Mouse (Mus musculus): ENCODE data around the gene Gja3.

Gene Gja3

DNA sequence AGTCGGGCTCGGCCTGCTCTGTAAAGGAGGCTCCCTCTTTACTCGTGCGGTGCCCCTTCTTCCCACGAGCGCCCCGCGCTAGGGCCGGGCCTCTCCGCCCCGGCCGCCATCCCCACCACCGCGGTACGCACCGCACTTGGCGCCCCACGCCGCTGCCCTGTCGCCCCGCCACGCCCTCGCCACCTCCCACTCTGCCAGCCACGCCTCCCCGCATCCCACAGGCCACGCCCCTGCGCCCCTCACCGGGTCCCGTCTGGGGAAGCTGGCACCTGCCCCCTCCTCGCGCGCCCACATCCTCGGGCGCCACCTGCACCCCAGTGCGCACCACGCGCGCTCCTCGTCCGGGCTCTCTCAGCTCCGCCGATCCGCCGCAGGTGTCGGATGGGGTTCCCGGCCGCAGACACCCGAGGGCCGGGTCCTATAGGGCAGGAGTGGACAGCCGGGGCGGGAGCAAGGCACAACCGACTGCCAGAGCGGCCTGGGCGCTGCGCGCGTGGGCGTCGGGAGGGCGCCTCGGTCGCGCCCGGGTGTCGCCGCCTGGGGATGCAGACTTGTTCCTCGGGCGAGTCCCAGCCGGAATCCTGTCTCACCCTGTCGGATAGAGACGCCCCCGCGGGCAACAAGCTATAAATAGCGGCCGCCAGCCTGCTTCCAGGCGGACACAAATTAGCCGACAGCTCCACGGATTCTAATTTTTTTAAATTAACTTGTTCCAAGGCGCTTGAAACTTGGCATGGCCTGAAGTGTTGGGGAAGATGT lies at the start of gene Gja3:
TSS of gene Gja3 (minus strand) at position 538 of the 759 bp plus-strand sequence.
- peak; percentile 58 for DNase-seq

DNA sequence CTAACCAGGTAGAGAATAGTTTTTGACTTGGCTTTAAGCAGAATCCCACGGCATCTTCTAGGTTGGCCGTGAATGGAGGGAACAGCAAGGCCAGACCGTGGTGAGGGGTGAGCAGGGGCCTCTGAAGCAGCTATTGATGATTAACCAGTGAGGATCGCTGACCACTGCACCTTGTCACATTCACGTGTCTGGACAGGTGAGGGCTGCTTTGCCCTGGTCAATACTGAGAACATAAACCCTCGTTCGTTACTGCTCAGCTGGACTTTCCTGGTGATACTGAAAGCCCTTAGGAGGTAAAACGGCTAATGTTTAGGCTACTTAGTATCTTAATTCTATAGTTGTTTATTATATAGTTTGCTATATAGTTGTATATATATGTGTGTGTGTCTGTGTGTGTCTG lies 49.2 kb upstream of the Gja3 start:
- DNase-seq = peak; percentile 56

DNA sequence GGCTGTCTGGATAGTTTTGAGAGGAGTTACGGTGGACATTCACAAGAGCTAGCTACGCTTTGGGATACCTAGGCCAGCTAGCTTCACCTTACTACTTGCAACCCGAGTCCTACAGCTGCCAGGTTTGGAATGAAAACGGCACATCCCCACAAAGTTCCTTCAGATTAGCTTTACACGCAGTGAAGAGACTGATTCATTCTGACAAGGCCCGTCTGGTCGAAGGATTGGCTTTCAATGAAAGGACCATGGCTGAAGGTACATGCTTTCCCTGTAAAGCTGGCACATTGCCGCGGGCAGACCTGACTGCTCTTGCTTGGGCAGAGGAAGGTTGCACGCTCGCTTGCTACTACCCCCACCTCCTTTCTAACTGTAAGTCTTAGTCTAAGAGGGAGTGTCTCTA lies 47.8 kb upstream of the Gja3 start:
- no peak for DNase-seq

DNA sequence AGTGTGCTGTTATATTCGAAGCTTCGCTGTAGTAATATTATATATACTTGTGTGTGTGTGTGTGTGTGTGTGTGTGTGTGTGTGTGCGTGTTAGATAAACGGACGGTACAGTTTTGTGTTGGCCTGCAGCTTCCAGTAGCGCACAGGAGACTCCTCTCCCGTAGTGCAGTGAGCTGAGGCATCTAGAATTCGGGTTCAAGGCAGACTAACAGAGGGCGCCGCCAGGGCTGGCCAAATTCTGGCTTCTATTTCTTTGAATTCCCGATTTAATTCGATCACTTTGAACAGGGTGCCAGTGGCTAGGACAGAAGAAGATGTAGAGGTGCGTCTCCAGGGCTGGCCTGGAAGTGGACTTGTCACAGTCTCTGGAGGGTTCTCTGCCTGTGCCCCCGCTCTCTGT lies 47.2 kb upstream of the Gja3 start:
- no peak for DNase-seq

DNA sequence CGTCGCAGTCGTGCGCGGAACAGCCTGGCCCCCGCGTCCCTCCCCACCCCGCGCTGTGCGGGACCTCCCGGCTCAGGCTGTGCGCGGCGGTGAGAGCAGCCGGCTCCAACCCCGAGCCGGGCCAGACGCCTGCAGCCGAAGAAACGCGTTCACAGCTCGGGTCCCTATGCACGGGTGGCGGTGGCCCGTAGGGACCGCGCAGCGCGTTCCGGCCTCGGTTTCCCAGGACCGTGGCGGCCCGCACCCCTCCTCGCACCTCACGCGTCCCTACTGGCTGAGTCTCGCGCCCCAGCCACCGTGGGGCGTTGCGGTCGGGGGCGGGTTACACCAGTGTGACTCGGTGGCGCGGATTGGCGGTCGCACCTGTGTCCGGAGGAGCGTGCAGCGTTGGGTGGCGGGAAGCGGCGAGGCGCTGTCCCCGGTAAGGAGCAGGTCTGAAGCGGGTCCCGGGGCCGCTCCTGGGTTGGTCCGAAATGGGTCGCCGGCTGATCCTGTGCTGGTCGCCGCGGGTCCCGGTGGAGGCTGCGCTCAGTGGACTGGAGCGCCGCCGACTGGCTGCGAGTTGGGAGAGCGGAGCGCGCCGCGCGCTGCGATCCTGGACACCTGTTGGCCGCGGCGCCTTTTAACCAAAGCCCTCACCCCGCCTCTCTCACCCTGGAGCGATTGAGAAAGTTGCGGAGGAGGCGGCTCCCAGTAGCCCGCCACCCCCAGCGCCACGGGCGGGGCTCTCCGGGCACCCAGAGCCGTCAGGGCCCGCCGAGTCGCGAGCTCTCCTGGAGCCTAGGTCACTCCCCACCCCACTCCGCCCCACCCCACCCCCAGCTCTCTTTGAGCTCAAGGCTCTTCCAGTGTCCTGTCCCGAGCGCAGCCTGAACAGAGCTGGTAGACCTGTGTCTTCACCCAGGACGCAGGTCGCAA lies 46.5 kb upstream of the Gja3 start, which contains the start of gene Gjb2:
TSS of gene Gjb2 (minus strand) at position 597 of the 918 bp plus-strand sequence.
- DNase-seq = peak; percentile 74

DNA sequence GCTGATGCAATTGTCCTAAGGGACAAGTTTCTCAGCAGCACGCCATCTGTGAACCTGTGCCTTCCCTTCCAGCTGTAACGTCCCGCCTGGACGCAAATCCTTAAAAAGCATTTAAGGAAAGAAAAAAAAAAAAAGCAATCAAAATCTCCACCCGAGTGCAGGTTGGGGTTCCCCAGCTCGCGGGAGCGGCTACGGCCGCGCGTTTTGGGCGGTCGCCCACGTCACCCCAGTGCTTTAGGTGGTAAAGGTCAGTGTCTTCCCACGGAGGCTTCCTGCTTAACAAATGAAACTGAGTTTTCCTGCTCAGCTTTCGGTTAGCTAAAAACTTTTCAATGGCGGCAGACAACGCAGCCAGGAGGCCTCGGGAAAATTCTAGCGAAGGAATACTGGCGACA lies 45.8 kb upstream of the Gja3 start:
- DNase-seq = no peak

DNA sequence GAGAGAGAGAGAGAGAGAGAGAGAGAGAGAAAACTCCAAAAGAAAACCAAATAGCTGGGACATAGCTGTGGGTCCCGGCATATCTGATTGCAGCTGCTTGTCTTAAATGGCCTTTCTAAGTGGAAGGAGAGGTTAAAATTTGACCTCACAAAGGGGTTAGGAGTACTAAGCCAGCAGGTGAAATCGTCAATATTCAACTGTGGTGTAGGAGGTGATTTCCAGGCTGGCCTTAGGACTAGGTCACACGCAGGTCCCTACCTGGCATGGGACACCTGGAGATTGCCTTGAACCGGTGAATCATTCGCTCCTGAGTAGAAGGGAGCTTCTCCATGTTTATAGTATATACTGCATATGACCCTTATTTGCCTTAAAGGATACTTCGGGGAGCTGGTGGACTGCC lies 45.2 kb upstream of the Gja3 start:
- DNase-seq = no peak

DNA sequence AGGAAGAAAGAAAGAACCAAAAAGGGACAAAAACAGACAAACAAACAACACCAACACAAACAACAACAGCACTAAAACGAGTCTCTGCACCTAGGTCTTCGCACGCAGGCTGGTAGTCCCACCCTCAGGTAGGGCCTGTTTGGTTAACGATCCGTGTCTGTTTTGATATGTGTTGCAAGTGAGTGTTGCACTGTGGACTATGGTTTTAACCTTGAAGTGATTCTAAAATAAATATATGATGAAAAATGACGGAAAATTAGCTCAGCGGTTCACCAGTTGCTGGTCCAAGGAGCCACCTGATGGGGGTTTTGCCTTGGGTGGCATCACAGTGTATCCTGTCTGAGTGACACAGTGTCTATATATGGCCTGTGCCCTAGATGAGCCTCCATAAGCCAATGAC lies 43.7 kb upstream of the Gja3 start:
- DNase-seq = no peak

DNA sequence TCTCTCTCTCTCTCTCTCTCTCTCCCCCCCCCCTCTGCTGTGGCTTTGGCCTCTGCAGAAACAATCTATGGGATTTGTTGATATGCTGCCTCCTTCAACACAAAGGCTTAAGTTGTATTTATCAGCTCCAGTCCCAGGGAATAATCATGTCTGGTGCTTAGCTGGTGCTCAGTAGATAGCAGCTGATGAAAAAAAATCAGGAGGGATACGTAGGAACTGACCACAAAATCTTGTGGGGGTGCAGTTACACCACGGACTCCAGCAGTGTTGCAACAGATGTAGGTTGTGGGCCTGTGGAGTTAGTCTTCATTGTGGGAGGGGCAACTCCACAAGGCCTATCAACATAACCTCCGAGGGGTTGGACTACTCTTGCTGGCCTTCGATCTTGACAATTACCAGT lies 38.0 kb upstream of the Gja3 start:
- DNase-seq = no peak

DNA sequence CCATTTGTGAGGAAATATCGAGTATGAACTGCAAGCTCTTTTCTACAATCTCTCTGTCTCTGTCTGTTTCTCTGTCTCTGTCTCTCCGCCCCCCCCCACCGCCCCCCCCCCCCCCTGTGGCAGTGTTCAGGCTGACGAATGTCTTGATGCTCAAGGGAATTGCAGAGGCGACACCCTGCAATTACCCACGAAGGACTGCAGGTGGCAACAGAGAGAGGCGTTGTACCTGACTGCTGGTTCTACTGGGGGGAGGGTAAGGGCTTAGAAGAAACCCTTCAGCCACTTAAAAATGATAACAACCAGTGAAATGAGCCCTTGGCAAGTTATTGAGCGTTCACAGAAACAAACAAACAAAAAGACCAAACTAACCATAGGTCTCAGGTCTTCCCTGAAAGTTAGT lies 35.1 kb upstream of the Gja3 start:
- peak; percentile 72 for DNase-seq

DNA sequence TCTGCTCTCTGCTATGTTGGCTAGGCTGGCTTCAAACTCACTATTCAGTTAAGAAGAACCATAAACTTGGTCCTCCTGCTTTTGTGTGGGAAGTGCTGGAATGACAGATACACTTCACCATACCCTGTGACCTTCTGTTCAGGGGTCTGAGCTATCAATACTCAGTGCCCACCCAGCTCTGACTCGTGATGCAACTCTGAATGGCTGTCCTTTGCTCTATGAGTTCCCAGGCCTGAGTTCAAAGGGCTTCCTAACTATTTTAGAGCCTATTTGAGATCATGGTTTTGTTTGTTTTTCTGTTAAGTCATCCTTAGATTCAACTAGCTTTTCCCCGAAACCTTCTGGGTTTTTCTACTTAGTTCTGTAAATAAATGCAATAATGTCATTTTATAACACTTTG lies 32.1 kb upstream of the Gja3 start:
- no peak for DNase-seq

DNA sequence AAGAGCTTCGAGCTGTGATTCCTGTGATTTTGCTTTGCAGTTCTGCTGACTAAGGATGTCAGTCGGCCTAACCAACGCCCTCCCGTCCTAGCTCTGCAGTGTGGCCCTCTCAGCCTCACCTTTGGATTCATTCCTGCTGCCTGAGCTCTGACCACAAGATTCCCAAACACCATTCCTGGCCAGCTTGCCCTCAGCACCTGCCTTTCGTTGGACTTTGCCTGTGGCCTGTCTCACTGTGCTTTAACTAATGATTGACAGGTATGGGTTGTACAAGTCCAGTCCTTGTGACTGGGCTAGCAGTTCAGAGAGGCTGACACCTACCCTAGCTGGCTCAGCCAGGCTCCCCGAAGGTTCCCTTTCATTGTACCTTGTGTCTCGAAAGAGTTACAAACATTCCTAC lies 31.2 kb upstream of the Gja3 start:
- DNase-seq = peak; percentile 68

DNA sequence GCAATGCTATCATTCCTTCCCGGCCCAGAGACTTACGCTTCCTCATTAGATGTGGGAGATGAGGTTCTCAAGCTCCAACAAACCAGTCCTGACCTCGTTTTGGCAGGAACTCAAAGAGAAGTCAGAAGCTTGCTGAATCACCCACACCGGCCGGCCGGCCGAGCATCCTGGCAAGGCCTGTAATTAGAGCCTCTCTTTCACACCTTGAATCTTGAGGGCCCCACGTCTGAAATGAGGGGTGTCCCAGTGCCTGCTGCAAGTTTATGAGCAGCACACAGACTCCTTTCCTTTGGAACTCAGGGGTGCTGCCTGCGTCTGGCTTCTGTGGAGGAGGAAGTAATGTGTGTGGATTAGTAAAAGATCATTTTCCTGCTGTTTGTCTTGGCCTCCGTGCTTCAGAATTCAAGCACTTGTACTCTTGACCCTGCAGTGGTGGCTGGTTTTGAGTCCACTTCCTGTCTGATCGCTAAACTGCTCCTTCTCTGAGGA lies 26.3 kb upstream of the Gja3 start:
- DNase-seq = peak; percentile 43

DNA sequence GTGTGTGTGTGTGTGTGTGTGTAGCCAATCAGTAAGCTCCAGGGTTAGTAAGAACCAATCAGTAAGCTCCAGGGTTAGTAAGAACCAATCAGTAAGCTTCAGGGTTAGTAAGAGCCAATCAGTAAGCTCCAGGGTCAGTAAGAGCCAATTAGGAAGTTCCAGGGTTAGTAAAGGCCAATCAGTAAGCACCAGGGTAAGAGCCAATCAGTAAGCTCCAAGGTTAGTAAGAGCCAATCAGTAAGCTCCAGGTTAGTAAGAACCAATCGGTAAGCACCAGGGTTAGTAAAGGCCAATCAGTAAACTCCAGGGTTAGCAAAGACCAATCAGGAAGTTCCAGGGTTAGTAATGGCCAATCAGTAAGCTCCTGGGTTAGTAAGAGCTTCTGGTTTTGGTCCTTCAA lies 25.0 kb upstream of the Gja3 start:
- DNase-seq = no peak

DNA sequence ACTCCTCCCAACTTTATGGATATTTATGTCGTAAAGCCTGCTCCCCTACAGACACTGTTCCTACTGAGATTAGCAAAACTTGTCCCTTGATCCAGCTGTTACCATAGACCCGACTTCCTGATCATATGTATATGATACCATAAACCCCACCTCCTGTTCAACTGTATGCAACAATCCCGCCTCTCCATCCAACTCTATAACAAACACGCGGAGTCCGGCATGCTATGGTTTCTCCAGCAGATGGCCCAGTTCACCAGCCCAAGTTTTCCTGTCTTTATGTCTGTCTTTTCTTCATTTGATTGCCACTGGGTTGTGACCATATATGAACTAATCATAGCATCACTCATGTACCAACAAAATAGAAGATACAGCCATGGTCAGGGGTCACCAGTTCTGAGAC lies 17.6 kb upstream of the Gja3 start:
- DNase-seq = peak; percentile 29

DNA sequence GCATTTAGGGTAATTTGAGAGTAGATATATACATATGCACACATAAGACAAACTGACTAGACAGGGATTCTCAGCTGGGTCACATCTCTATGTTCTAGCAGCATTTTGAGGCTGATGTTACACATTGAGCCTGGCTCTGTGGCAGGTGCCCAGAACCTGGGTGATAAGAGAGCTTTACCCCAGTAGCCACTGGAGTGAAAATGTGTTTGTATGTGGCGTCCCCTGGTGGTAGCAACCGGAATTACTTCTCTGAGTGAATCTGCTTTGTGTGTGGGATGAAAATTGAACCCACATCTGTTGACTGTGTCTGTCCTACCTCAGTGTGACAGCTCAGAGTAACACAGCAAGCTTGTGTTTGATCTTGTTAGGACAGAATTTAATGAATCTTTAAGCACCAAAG lies 12.0 kb upstream of the Gja3 start:
- peak; percentile 53 for DNase-seq

DNA sequence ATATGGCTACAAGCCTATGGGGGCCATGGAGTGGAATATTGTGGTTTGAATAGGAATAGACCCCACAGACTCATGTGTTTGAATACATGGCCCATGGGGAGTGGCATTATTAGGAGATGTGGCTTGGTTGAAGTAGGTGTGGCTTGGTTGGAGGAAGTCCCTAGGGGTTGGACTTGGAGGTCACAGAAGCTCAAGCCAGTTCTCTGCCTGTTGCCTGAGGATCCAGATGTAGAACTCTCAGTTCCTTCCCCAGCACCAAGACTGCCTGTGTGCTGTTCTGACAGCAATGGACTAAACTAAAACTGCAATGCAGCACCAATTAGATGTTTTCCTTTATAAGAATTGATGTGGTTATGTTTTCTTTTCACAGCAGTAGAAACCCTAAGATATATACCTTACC lies 8.2 kb upstream of the Gja3 start:
- DNase-seq = no peak

DNA sequence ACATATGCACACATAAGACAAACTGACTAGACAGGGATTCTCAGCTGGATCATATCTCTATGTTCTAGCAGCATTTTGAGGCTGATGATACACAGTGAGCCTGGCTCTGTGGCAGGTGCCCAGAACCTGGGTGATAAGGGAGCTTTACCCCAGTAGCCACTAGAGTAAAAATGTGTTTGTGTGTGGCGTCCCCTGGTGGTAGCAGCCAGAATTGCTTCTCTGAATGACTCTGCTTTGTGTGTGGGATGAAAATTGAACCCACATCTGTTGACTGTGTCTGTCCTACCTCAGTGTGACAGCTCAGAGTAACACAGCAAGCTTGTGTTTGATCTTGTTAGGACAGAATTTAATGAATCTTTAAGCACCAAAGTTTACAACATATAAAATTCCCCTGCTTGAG lies 2.2 kb upstream of the Gja3 start:
- DNase-seq = peak; percentile 80

DNA sequence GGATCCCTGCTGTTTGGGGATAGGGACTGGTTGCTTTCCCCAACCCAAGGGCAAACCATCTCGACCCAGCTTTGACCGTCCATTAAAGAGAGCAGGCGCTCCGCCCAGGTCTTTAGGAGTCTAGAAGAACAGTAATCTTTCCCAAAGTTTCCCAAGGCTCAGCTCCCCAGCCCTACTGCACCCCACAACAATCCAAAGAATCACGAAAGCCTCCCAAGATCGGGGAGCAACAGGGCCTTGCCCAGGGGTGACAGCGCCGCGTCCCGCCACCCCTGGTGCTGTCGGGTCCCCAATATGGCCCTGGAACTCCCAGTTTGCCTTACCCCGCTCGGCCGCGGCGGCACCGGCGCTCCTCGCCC lies 717 bp downstream of the Gja3 start:
- DNase-seq = no peak

DNA sequence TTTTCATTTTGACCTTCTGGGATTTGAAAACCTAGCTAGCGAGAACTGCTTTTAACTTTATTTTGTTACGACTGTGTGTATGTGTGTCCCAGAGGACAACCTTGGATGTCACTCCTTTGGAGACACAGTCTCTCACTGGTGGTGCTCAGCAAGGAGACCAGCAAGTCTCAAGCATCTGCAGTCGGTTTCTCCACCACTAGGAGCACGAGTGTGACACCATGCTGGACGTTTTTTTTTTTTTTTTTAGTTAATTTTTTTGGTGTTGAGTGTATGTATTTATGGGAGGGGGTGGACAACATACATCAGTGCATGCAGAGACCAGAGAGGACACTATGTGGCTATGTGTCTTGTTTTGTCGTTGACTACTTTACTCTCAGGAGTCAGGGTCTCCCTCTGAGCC lies 5.2 kb downstream of the Gja3 start:
- no peak for DNase-seq

DNA sequence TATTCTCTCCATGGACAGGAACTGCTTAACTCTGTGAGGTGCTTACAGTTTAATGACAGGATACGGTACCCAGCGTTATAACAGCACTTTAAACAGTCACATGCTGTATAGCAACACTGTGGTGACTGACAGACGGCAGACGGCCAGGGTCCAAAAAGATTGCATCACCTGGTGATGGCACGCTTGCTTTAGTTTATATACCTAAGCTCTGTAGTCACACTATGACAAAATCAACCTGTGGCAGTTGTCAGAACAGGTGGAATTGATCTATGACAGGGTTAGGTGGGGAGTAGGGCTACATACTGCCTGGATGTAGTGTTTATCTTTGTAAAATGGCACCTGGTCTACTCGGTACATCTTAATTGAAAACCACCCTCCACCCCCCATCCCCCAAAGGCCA lies 14.0 kb downstream of the Gja3 start:
- DNase-seq = no peak

DNA sequence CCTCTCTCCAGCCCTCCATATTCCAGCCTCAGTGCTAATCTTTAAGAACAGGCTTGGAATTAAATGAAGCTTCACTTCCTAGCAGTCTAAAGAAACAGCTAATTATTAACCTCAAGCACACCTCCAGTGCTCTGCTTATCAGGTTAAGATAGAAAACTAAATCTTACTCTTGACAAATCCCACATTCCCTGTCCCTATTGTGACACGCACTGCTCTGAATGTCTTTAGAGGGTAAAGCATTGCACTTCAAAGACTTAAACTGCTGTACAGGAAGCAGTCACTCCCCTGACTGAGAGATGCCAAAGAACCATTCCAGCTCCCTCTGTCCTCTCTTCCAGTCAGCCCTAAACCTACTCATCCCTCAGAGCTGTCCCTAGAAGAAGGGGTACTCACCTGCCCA lies 16.5 kb downstream of the Gja3 start:
- DNase-seq = no peak

DNA sequence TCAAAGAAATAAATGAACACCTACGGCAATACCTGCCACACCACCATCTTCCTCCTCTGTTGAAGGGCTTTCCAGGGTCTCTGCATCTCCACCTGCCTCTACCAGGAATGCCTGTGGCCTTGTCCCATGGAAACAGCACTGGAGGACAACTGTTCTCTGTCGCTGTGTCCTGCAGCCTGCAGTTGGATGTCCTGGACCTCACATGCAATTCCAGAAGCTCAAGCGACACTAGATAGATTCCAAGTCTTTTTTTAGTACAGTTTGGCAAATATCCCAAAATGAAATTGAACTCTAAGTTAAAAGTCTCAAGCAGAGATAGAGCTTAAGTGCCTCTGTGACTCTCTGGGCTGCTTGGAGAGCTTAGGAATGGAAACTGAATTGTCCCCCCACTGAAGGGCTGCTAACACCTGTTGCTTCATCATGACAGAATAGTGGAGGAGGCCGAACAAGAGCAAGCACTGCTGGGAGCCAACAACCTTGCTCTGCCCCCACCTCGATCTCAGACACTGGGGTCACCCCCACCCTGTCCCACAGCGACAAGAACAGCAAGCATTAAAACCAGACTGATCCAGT lies 22.9 kb downstream of the Gja3 start:
- no peak for DNase-seq

DNA sequence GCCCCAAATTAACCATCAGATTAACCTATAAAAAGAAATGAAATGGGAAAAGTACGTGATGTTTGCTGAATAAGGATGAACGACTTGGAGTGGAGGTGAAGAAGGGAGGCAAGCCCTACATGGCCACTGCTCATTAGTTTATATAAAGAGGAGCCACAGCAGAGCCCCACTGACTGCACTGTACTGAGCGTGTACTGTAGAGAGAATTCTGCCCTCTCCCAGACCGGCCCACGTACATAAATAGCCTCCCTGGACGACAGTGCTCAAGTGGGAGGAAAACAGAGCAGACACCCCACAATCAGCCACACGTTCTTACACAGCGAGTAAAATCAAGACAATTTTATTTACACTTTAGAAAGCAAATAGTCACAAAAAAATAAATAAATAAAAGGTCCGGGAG lies 23.8 kb downstream of the Gja3 start:
- DNase-seq = no peak
